16 mouse cellular contexts compared by ENCODE assay signal in the genomic region with DNA sequence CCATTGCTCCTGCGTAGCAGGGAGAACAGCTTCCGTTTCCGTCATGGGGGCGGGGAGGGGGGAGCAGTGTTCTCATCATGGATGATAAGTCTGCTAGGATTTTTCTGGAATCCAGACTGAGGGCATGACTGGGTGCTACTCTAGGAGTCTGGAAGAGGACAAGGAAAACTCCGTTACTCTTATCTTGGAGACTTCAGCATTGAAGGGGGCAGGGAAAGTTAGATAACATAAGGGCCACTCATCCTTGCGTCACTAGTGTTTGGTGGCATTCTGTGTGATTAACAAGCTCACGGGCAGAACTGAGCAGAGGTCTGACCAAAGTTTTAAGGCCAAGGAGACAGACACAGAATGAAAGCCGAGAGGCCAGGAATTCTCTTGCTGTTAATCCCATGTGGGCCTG.
"Had no signal": no experiment of that assay in that cellular context is flagged by ENCODE, and none has a peak within 500 bp of the region (broad histone marks: within the 10 kb centered on the region; RNA-seq: fewer than 3 reads in every experiment).

No protein-coding gene starts in this region.

- H3K9ac ChIP-seq: kidney, embryonic 15.5 days; liver, embryonic 15.5 days; midbrain, embryonic 12.5 days; neural tube, embryonic 13.5 days had no signal

- DNase-seq: kidney, postnatal 14 days; left cerebral cortex, postnatal 4 days; lung, adult 2 months; lung, postnatal 10 days; retina, postnatal 1 day; right cerebral cortex, postnatal 4 days; spleen, adult 18-20 months; thymus, adult 18-20 months; thymus, postnatal 14 days had no signal

- ATAC-seq: midbrain, embryonic 16.5 days had no signal

- H3K27me3 ChIP-seq: kidney, embryonic 15.5 days; liver, embryonic 15.5 days; midbrain, embryonic 12.5 days; neural tube, embryonic 13.5 days had no signal

- H3K4me2 ChIP-seq: kidney, embryonic 15.5 days; liver, embryonic 15.5 days; midbrain, embryonic 12.5 days; neural tube, embryonic 13.5 days had no signal

- H3K36me3 ChIP-seq: kidney, embryonic 15.5 days; liver, embryonic 15.5 days had no signal

- H3K4me3 ChIP-seq: kidney, embryonic 15.5 days; liver, embryonic 15.5 days; megakaryocyte, embryonic 14.5 days; midbrain, embryonic 12.5 days; neural tube, embryonic 13.5 days had no signal

- H3K27ac ChIP-seq: kidney, embryonic 15.5 days; liver, embryonic 15.5 days; macrophage; midbrain, embryonic 12.5 days; neural tube, embryonic 13.5 days had no signal

- H3K9me3 ChIP-seq: kidney, embryonic 15.5 days; neural tube, embryonic 13.5 days had no signal
